In the genomic region with DNA sequence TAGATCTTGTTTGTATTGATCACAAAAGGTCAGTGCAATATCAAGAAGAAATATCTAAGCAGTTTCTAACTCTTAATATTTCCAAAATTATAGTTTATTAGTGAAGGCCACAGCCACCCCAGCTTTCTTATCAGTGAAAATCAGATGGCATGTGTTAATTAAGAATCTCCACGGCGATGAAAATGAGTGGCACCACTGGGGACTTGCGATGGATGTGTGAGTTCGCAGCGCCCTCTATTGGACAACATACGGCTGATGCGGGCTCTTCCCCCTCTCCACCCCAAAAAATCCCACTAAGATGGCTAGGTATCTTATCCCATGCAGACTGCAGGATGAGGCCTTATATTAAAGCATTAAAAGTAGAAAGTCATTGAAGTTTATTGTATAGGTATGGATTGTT, we compare ENCODE assay signal across 10 mouse cellular contexts. TPM values are rescaled to one million over a fixed set of nuclear protein-coding genes. Genes with fewer than 3 reads are reported as not detected.
DNase-seq lines count a peak whose midpoint lies in the region; ATAC-seq and TF ChIP-seq lines count a peak whose summit lies in the region.
"Had no signal": no experiment of that assay in that cellular context is flagged by ENCODE, and none has a peak within 500 bp of the region (broad histone marks: within the 10 kb centered on the region; RNA-seq: fewer than 3 reads in every experiment).

No protein-coding gene starts in this region.

- intact Hi-C loops in heart, adult 2 months (cut with DNase I) = no loop called here

- no peaks in the 10 kb centered on the region for H3K36me3 ChIP-seq in heart, adult 2 months (ENCODE audit: control insufficient read depth, insufficient read depth, low read length)
- no peaks in the 10 kb centered on the region for H3K36me3 ChIP-seq in ES-Bruce4 (ENCODE audit: control insufficient read depth, insufficient read depth, low read length, poor library complexity, severe bottlenecking)
- no peaks in the 10 kb centered on the region for H3K36me3 ChIP-seq in hindbrain, embryonic 15.5 days
- H3K36me3 ChIP-seq in limb, embryonic 10.5 days = no peaks in the 10 kb centered on the region
- H3K36me3 ChIP-seq: embryonic facial prominence, embryonic 12.5 days had no signal

- peak overlapping the region; percentile 38 for H3K4me2 ChIP-seq in hindbrain, embryonic 15.5 days
- H3K4me2 ChIP-seq: embryonic facial prominence, embryonic 12.5 days had no signal

- peak; percentile 45 for TF ChIP-seq CTCF in heart, adult 2 months (IDR thresholded peaks at IDR 0.05)
- TF ChIP-seq CTCF in ES-Bruce4 (IDR thresholded peaks at IDR 0.05; ENCODE audit: low read depth, low read length) = peak; percentile 75

- no peaks in the 10 kb centered on the region for H3K27me3 ChIP-seq in heart, adult 2 months (ENCODE audit: control insufficient read depth, insufficient read depth, low read length)
- no peaks in the 10 kb centered on the region for H3K27me3 ChIP-seq in ES-Bruce4 (ENCODE audit: control insufficient read depth, insufficient read depth, low read length, poor library complexity, severe bottlenecking)
- no peaks in the 10 kb centered on the region for H3K27me3 ChIP-seq in hindbrain, embryonic 15.5 days
- H3K27me3 ChIP-seq in limb, embryonic 10.5 days (ENCODE audit: low read depth, poor library complexity, severe bottlenecking) = no peaks in the 10 kb centered on the region
- H3K27me3 ChIP-seq: embryonic facial prominence, embryonic 12.5 days had no signal

- no peak overlapping the region for H3K27ac ChIP-seq in heart, adult 2 months
- no peak overlapping the region for H3K27ac ChIP-seq in ES-Bruce4 (ENCODE audit: insufficient read depth, low read length)
- H3K27ac ChIP-seq in hindbrain, embryonic 15.5 days (replicated peaks) = no peak overlapping the region
- no peak overlapping the region for H3K27ac ChIP-seq in limb, embryonic 10.5 days
- H3K27ac ChIP-seq: embryonic facial prominence, embryonic 12.5 days had no signal

- H3K4me1 ChIP-seq in heart, adult 2 months (ENCODE audit: control insufficient read depth, insufficient read depth, low read length) = no peaks in the 10 kb centered on the region
- no peaks in the 10 kb centered on the region for H3K4me1 ChIP-seq in ES-Bruce4 (ENCODE audit: control insufficient read depth, insufficient read depth, low read length)
- H3K4me1 ChIP-seq in hindbrain, embryonic 15.5 days (replicated peaks) = 0 out of 2 replicates have a peak, but pooled peaks cover 3% of the 10 kb centered on the region
- H3K4me1 ChIP-seq in limb, embryonic 10.5 days = no peaks in the 10 kb centered on the region
- H3K4me1 ChIP-seq: embryonic facial prominence, embryonic 12.5 days; megakaryocyte, embryonic 14.5 days had no signal

- H3K4me3 ChIP-seq in heart, adult 2 months = no peak overlapping the region
- H3K4me3 ChIP-seq in ES-Bruce4 (ENCODE audit: low read depth, low read length) = no peak overlapping the region
- no peak overlapping the region for H3K4me3 ChIP-seq in hindbrain, embryonic 15.5 days
- H3K4me3 ChIP-seq in limb, embryonic 10.5 days = no peak overlapping the region
- H3K4me3 ChIP-seq: embryonic facial prominence, embryonic 12.5 days; megakaryocyte, embryonic 14.5 days had no signal

- no peak for TF ChIP-seq EP300 in heart, adult 2 months (IDR thresholded peaks at IDR 0.05; ENCODE audit: insufficient read depth, low read depth, low read length)
- no peak for TF ChIP-seq EP300 in ES-Bruce4 (IDR thresholded peaks at IDR 0.05; ENCODE audit: insufficient read depth, low read depth, low read length)

- 9% methylated on average over 7 of the region's 7 CpGs for WGBS in heart, adult 2 months
- WGBS in hindbrain, embryonic 15.5 days = 2% methylated on average over 7 of the region's 7 CpGs
- WGBS in limb, embryonic 10.5 days = 8% methylated on average over 7 of the region's 7 CpGs

- no peaks in the 10 kb centered on the region for H3K79me2 ChIP-seq in heart, adult 2 months (replicated peaks; ENCODE audit: control insufficient read depth, insufficient read depth, low read length)

- H3K9ac ChIP-seq in heart, adult 2 months (ENCODE audit: low read depth, low read length) = no peak overlapping the region
- H3K9ac ChIP-seq in ES-Bruce4 (ENCODE audit: low read depth, poor library complexity, severe bottlenecking) = no peak overlapping the region
- no peak overlapping the region for H3K9ac ChIP-seq in hindbrain, embryonic 15.5 days
- H3K9ac ChIP-seq: embryonic facial prominence, embryonic 12.5 days had no signal

- no peak for DNase-seq in heart, adult 2 months
- DNase-seq in heart, adult 18-20 months = no peak
- DNase-seq in cerebellum, postnatal 36 days = peak; percentile 19 to 24
- DNase-seq in limb, embryonic 10.5 days (ENCODE audit: low spot score) = peak; percentile 53
- peak; percentile 77 for DNase-seq in retina, postnatal 1 day
- no peak for DNase-seq in urinary bladder, adult 2 months (ENCODE audit: low spot score)

- H3K9me3 ChIP-seq in ES-Bruce4 (replicated peaks; ENCODE audit: control insufficient read depth, insufficient read depth, low read length, poor library complexity, severe bottlenecking) = no peaks in the 10 kb centered on the region
- no peaks in the 10 kb centered on the region for H3K9me3 ChIP-seq in hindbrain, embryonic 15.5 days
- no peaks in the 10 kb centered on the region for H3K9me3 ChIP-seq in limb, embryonic 10.5 days (replicated peaks)
- H3K9me3 ChIP-seq: embryonic facial prominence, embryonic 12.5 days; megakaryocyte, embryonic 14.5 days had no signal

- TF ChIP-seq POLR2A in heart, adult 2 months (IDR thresholded peaks at IDR 0.05; ENCODE audit: insufficient read depth, low read depth, low read length) = no peak
- no peak for TF ChIP-seq POLR2A in ES-Bruce4 (IDR thresholded peaks at IDR 0.05; ENCODE audit: insufficient read depth, low read length)

- ATAC-seq in hindbrain, embryonic 15.5 days (ENCODE audit: low FRiP score, low read depth) = 0 out of 2 replicates have a peak, but pooled peaks have one; percentile 45

RNA-seq across cellular contexts. Expression of a gene that starts 49.9 kb away (rescaled TPM):
- total RNA-seq in heart, adult 2 months (2021) = 1 to 10 TPM; 5.3 to 5.7 TPM
- polyA plus RNA-seq in heart, adult 2 months (2012; rRNA removed) = 0.80 and 1.9 TPM in 2 replicates
- total RNA-seq in heart, adult 18-20 months (2021) = 1 to 10 TPM; 5.3 to 5.5 TPM
- polyA plus RNA-seq in ES-Bruce4 (2011; ENCODE audit: insufficient read depth, insufficient read length, low read depth, missing spikeins) = 8.8 and 10.6 TPM in 2 replicates
- 10.4 TPM in 2 replicates for polyA plus RNA-seq in hindbrain, embryonic 15.5 days (2015; fragmentation: Nextera tagmentation; extraction: Ambion mirVana)
- 6.3 and 7.2 TPM in 2 replicates for polyA plus RNA-seq in limb, embryonic 10.5 days (2016; fragmentation: Nextera tagmentation; extraction: Ambion mirVana)
- 8.2 and 10.4 TPM in 2 replicates for polyA plus RNA-seq in urinary bladder, adult 2 months (2012; rRNA removed)

RNA-seq across cellular contexts. Expression of a gene that starts 51.0 kb away (rescaled TPM):
- total RNA-seq in heart, adult 2 months (2021) = 1 to 10 TPM; 8.5 to 9.3 TPM
- 4.6 and 7.9 TPM in 2 replicates for polyA plus RNA-seq in heart, adult 2 months (2012; rRNA removed)
- 1 to 10 TPM; 7.8 to 9.8 TPM for total RNA-seq in heart, adult 18-20 months (2021)
- polyA plus RNA-seq in ES-Bruce4 (2011; ENCODE audit: insufficient read depth, insufficient read length, low read depth, missing spikeins) = 4.8 and 5.6 TPM in 2 replicates
- 13.1 and 13.6 TPM in 2 replicates for polyA plus RNA-seq in hindbrain, embryonic 15.5 days (2015; fragmentation: Nextera tagmentation; extraction: Ambion mirVana)
- 3.9 and 4.4 TPM in 2 replicates for polyA plus RNA-seq in limb, embryonic 10.5 days (2016; fragmentation: Nextera tagmentation; extraction: Ambion mirVana)
- 33.1 and 34.8 TPM in 2 replicates for polyA plus RNA-seq in urinary bladder, adult 2 months (2012; rRNA removed)

Comparison
In these comparisons a context has a peak if more than half of its experiments do, and no peak if none do; other contexts are left out.
1. DNase-seq: peak in cerebellum, postnatal 36 days (2 of 2), limb, embryonic 10.5 days (single experiment) and retina, postnatal 1 day (single experiment); none in heart, adult 2 months (0 of 2), heart, adult 18-20 months (0 of 2) and urinary bladder, adult 2 months (single experiment).